Mouse (Mus musculus): Measurements from ENCODE around the gene Prmt1.

Gene Prmt1

GRCm38 (mm10) chr7:45012824-45013223 lies 26.5 kb upstream of the Prmt1 start:
- no peak for DNase-seq (ENCODE audit: low read depth, low spot score)

- no peak for DNase-seq (ENCODE audit: low read depth, low spot score)
Measured at GRCm38 (mm10) chr7:45012011-45012410, 25.6 kb upstream of the Prmt1 start.

- no peak for DNase-seq (ENCODE audit: low read depth, low spot score)
Measured at GRCm38 (mm10) chr7:45008411-45008810, 22.0 kb upstream of the Prmt1 start.

- DNase-seq (ENCODE audit: low read depth, low spot score) = no peak
Measured at GRCm38 (mm10) chr7:45007846-45008245, 21.5 kb upstream of the Prmt1 start.

GRCm38 (mm10) chr7:45007141-45007540 lies 20.8 kb upstream of the Prmt1 start:
- no peak for DNase-seq (ENCODE audit: low read depth, low spot score)

GRCm38 (mm10) chr7:45006503-45006902 lies 20.1 kb upstream of the Prmt1 start:
- no peak for DNase-seq (ENCODE audit: low read depth, low spot score)

GRCm38 (mm10) chr7:45005321-45005992 lies 19.1 kb upstream of the Prmt1 start:
- no peak for DNase-seq (ENCODE audit: low read depth, low spot score)

- DNase-seq (ENCODE audit: low read depth, low spot score) = no peak
Measured at GRCm38 (mm10) chr7:45004546-45004945, 18.2 kb upstream of the Prmt1 start.

- no peak for DNase-seq (ENCODE audit: low read depth, low spot score)
Measured at GRCm38 (mm10) chr7:45002440-45002839, 16.1 kb upstream of the Prmt1 start.

GRCm38 (mm10) chr7:45000539-45001114 lies 14.3 kb upstream of the Prmt1 start:
- DNase-seq (ENCODE audit: low read depth, low spot score) = no peak

GRCm38 (mm10) chr7:44999753-45000152 lies 13.4 kb upstream of the Prmt1 start:
- no peak for DNase-seq (ENCODE audit: low read depth, low spot score)

- DNase-seq (ENCODE audit: low read depth, low spot score) = peak; percentile 40
Measured at GRCm38 (mm10) chr7:44998501-44998955, 12.2 kb upstream of the Prmt1 start, which contains the start of gene Bcl2l12. Bcl2l12 (minus strand) TSS chr7:44998712.

- no peak for DNase-seq (ENCODE audit: low read depth, low spot score)
Measured at GRCm38 (mm10) chr7:44997940-44998428, 11.6 kb upstream of the Prmt1 start.

GRCm38 (mm10) chr7:44997231-44997939 lies 11.0 kb upstream of the Prmt1 start, which contains the start of gene Irf3:
Irf3 (plus strand) TSS chr7:44997648.
- DNase-seq (ENCODE audit: low read depth, low spot score) = peak; percentile 99

GRCm38 (mm10) chr7:44996672-44997071 lies 10.3 kb upstream of the Prmt1 start:
- no peak for DNase-seq (ENCODE audit: low read depth, low spot score)

- no peak for DNase-seq (ENCODE audit: low read depth, low spot score)
Measured at GRCm38 (mm10) chr7:44986879-44987718, 731 bp upstream of the Prmt1 start.

- DNase-seq (ENCODE audit: low read depth, low spot score) = peak; percentile 84
Measured at GRCm38 (mm10) chr7:44985595-44986191, 675 bp downstream of the Prmt1 start.

- no peak for DNase-seq (ENCODE audit: low read depth, low spot score)
Measured at GRCm38 (mm10) chr7:44984833-44985164, 1.6 kb downstream of the Prmt1 start.

- no peak for DNase-seq (ENCODE audit: low read depth, low spot score)
Measured at GRCm38 (mm10) chr7:44983944-44984832, 2.2 kb downstream of the Prmt1 start.

GRCm38 (mm10) chr7:44983085-44983484 lies 3.3 kb downstream of the Prmt1 start:
- peak; percentile 78 for DNase-seq (ENCODE audit: low read depth, low spot score)

All from A20 (cell line).